ENCODE assay signal across 17 mouse cellular contexts in the genomic region with DNA sequence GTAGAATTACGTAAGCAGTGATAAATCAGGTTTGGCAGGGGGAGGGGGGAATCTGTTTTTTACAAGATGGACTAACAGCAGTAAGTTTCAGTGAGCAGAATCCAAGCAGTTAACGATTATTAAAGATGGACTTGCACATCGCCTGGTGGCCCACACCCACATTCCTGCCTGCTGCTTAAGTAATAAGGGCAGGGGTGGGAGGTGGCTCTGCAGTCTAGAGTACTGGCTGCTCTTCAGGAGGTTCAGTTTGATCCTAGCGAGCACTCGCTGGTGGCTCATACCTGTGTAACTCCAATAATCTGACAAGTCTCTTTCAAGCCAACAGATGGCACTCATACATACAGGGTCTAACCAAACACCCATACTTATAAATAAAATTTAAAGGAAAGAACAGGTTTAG. TPM values are rescaled to one million over a fixed set of nuclear protein-coding genes. Genes with fewer than 3 reads are reported as not detected.
"Had no signal": no experiment of that assay in that cellular context is flagged by ENCODE, and none has a peak within 500 bp of the region (broad histone marks: within the 10 kb centered on the region; RNA-seq: fewer than 3 reads in every experiment).

No protein-coding gene starts in this region.

- H3K4me2 ChIP-seq: hindbrain, embryonic 15.5 days; limb, embryonic 13.5 days; lung, embryonic 14.5 days; midbrain, embryonic 15.5 days; neural tube, embryonic 13.5 days had no signal

- H3K27me3 ChIP-seq: hindbrain, embryonic 15.5 days; limb, embryonic 13.5 days; midbrain, embryonic 15.5 days; neural tube, embryonic 13.5 days had no signal

- H3K4me3 ChIP-seq: hindbrain, embryonic 15.5 days; limb, embryonic 13.5 days; midbrain, embryonic 10.5 days; midbrain, embryonic 15.5 days; neural tube, embryonic 13.5 days had no signal

- ATAC-seq: midbrain, embryonic 15.5 days had no signal

- H3K4me1 ChIP-seq: hindbrain, embryonic 15.5 days; midbrain, embryonic 10.5 days; midbrain, embryonic 15.5 days had no signal

- H3K9me3 ChIP-seq: hindbrain, embryonic 15.5 days; limb, embryonic 13.5 days; midbrain, embryonic 10.5 days; midbrain, embryonic 15.5 days; neural tube, embryonic 13.5 days had no signal

- H3K27ac ChIP-seq: hindbrain, embryonic 15.5 days; kidney, postnatal 0 days; limb, embryonic 13.5 days; liver, embryonic 14.5 days; midbrain, embryonic 10.5 days; midbrain, embryonic 15.5 days; neural tube, embryonic 13.5 days had no signal

- DNase-seq: layer of hippocampus, postnatal 36 days; left cerebral cortex, postnatal 4 days; lung, embryonic 14.5 days; retina, postnatal 1 day; right cerebral cortex, postnatal 4 days; spleen, adult 18-20 months; thymus, adult 18-20 months; thymus, postnatal 14 days had no signal

- H3K9ac ChIP-seq: hindbrain, embryonic 15.5 days; limb, embryonic 13.5 days; liver, embryonic 14.5 days; lung, embryonic 14.5 days; midbrain, embryonic 15.5 days; neural tube, embryonic 13.5 days had no signal

RNA-seq across cellular contexts. Expression of gene Arl9, which starts 44.3 kb away (rescaled TPM):
- total RNA-seq: layer of hippocampus, postnatal 36 days; liver, adult 2 months had no signal
- polyA plus RNA-seq: hindbrain, embryonic 15.5 days; kidney, postnatal 0 days; limb, embryonic 13.5 days; midbrain, embryonic 10.5 days; midbrain, embryonic 15.5 days; neural tube, embryonic 13.5 days; stomach, embryonic 14.5 days had no signal
